Mouse (Mus musculus): ENCODE data around the gene Ctnna3. TPM values are rescaled to one million over a fixed set of nuclear protein-coding genes. Genes with fewer than 3 reads are reported as not detected.
"Not testable (repeated sequence)": the region's sequence is repeated elsewhere in the genome, so short reads cannot be mapped to it uniquely, and the experiment has no call there.

The Ctnna3 gene
- total RNA-seq, 2 experiments from 2014 or later = 50.1 to 53.2 TPM

DNA sequence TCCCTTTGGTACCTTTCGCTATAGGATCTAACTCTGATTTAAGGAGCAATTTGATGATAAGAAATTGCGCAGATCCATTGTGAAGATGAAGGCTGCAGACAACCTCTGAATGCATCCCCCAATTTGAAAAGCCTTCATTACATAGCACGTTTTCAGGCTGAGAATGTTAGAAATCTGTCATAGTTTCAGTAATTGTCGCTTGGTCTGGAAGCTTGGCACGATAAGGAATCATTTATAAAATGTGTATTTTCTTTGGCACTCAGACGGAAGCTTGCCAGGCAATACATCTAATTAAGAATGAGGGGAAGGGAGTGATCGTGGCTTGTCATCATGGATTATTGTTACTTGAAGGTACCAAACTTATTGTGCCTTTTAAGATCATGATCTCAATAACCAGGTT lies 1511.1 kb downstream of the Ctnna3 start:
- no peak for DNase-seq

DNA sequence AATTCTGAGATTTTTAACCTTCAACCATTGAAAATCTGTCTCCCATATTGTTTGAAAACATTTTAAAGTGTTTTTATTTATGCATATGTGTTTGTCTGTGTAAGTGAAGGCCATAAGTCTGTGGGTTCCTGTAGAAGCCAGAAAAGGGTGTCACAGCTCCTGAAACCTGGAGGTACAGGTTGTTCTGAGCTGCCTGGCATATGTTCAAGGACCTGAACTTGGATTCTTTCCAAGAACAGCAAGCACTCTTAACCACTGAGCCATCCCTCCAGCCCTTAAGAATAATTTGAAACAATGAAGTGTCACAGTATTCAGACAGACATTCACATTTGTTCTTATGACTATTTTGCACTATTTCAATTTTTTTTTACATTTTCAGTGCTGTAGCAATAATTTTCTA lies 1528.5 kb downstream of the Ctnna3 start:
- DNase-seq = peak; percentile 7 to 8

DNA sequence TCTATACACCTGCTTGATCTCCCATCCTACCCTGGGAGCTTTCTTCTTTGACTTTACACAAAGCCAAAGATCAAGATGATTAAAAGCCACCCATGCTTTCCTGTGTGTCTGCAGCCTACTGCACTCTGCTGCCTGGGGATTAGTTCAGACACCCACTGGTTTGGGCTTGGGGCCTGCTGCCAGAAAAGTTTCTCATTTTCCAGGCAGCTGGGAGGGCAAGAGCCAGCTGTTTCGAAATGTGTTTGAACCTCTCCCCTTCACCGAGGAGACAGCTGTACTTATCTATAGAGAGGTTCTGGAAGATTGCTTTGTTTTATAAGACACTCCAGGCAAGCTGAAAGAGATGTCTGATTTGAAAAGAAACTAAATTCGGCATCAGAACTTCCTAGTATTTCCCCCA lies 1563.0 kb downstream of the Ctnna3 start:
- no peak for DNase-seq

GRCm38 (mm10) chr10:65013525-65013924 lies 1583.6 kb downstream of the Ctnna3 start:
- no peak for DNase-seq

GRCm38 (mm10) chr10:65022667-65023066 lies 1592.8 kb downstream of the Ctnna3 start:
- no peak for DNase-seq

DNA sequence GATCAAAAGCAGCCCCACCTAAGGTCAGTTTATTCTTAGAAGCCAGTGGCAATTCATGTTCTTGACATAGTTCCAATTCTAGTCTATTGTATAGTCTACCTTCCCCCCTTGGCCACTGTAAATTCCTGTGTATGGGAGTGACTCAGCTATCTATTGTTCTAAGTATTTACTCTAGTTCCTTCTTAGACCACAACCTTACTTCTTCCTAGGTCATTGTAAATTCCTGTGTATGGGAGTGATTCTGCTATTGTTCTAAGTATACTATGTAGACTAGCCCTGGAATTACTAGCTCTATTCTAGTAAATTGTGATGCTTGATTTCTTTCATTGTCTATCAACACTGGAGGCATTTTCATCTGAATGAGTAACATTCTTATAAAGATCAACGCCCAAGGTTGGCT lies 1603.6 kb downstream of the Ctnna3 start:
- DNase-seq = not testable (repeated sequence)

Other genes starting within 250 kb of the Ctnna3 start
- gene Mypn, start 226.1 kb upstream of the Ctnna3 start, total RNA-seq (2021) = 100 to 1,000 TPM in 1 of 2 experiments, 10 to 100 TPM in 1; 94.1 to 106 TPM
- 10 to 100 TPM; 33.5 to 36.3 TPM for gene Herc4, start 186.3 kb upstream of the Ctnna3 start, total RNA-seq (2021)
- 10 to 100 TPM; 10.0 to 12.5 TPM for gene Sirt1, start 48.4 kb upstream of the Ctnna3 start, total RNA-seq (2021)
- 10 to 100 TPM; 14.2 to 15.5 TPM for gene Dnajc12, start 47.7 kb upstream of the Ctnna3 start, total RNA-seq (2021)
- gene Gm7075, start 8.3 kb upstream of the Ctnna3 start, total RNA-seq (2021) = not detected